Mouse (Mus musculus): ENCODE data around the gene Kctd11. TPM values are rescaled to one million over a fixed set of nuclear protein-coding genes. Genes with fewer than 3 reads are reported as not detected.

Gene Kctd11
- polyA plus RNA-seq, 1 experiment, result not detected

DNA sequence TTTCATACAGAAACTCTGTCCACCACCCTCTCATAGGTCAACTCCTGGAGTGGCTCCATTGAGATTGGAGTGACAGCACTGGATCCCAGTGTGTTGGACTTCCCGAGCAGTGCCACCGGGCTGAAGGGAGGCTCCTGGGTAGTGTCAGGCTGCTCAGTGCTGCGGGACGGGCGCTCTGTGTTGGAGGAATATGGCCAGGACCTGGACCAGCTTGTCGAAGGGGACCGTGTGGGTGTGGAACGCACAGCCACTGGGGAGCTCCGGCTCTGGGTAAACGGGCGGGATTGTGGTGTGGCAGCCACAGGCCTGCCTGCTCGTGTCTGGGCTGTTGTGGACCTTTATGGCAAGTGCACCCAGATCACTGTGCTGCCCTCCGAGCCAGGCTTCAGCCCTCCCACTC lies 21.8 kb upstream of the Kctd11 start:
- H3K4me3 ChIP-seq (ENCODE audit: insufficient read depth, low read depth, low read length), result no peak overlapping the region
- 80% methylated on average over 13 of the region's 13 CpGs for WGBS
- no peak for TF ChIP-seq POLR2A (IDR thresholded peaks at IDR 0.05; ENCODE audit: insufficient read depth, low read depth, low read length)
- no peak for TF ChIP-seq CTCF (IDR thresholded peaks at IDR 0.05; ENCODE audit: insufficient read depth, low read depth, low read length)
- H3K27ac ChIP-seq (ENCODE audit: insufficient read depth, low read depth, low read length), result no peak overlapping the region
- peaks cover 14% of the 10 kb centered on the region for H3K4me1 ChIP-seq (ENCODE audit: control insufficient read depth, insufficient read depth, low read length)

DNA sequence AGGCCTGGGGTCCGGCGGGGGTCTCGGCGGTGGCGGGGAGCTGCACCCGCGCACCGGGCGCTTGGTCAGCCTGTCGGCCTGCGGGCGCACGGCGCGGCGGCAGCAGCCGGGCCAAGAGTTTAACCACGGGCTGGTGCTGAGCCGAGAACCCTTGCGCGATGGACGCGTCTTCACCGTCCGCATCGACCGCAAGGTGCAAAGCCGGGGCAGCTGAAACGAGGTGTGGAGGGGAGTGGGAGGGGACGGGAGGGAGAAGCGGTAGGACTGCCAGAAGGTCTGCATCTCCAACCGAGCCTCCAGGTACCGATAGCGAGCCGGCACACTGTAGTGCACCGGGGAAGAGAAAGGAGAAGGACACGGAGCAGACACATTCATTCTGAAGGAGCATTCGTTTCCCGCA lies 20.8 kb upstream of the Kctd11 start:
- under 1% methylated on average over 39 of the region's 39 CpGs for WGBS
- TF ChIP-seq CTCF (IDR thresholded peaks at IDR 0.05; ENCODE audit: insufficient read depth, low read depth, low read length) (no peak), POLR2A (IDR thresholded peaks at IDR 0.05; ENCODE audit: insufficient read depth, low read depth, low read length) (no peak)
- peaks cover 14% of the 10 kb centered on the region for H3K4me1 ChIP-seq (ENCODE audit: control insufficient read depth, insufficient read depth, low read length)
- peak overlapping the region; percentile 67 for H3K4me3 ChIP-seq (ENCODE audit: insufficient read depth, low read depth, low read length)
- H3K27ac ChIP-seq (ENCODE audit: insufficient read depth, low read depth, low read length), result no peak overlapping the region

DNA sequence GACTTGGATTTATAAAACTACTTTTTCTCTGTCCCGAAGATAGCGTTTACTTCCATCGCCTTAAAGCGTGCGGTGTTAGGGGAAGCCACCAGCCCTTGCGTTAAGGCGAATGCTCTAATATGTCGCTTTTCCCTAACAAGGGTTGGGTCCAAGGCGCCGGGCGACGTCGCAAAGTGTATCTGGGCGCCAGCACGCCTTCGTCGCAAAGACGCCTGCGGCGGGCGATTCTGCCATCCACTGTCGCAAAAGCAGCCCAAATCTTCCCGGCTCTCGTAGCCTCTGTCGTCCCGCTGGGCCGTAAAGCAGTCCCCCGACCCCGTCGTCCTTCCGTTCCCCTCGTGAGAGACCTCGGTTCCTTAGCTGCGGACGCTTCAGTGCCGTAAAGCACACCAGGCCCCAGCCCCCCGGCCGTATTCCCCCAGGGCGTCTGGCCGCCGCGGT lies 20.2 kb upstream of the Kctd11 start:
- TF ChIP-seq CTCF (IDR thresholded peaks at IDR 0.05; ENCODE audit: insufficient read depth, low read depth, low read length) (no peak), POLR2A (IDR thresholded peaks at IDR 0.05; ENCODE audit: insufficient read depth, low read depth, low read length) (no peak; the same call in 1 of the 2 replicates)
- Histone ChIP-seq H3K4me3 (ENCODE audit: insufficient read depth, low read depth, low read length) (peak overlapping the region; percentile 67), H3K27ac (ENCODE audit: insufficient read depth, low read depth, low read length) (peak overlapping the region; percentile 92), H3K4me1 (ENCODE audit: control insufficient read depth, insufficient read depth, low read length) (peaks cover 14% of the 10 kb centered on the region)
- under 1% methylated on average over 42 of the region's 42 CpGs for WGBS

DNA sequence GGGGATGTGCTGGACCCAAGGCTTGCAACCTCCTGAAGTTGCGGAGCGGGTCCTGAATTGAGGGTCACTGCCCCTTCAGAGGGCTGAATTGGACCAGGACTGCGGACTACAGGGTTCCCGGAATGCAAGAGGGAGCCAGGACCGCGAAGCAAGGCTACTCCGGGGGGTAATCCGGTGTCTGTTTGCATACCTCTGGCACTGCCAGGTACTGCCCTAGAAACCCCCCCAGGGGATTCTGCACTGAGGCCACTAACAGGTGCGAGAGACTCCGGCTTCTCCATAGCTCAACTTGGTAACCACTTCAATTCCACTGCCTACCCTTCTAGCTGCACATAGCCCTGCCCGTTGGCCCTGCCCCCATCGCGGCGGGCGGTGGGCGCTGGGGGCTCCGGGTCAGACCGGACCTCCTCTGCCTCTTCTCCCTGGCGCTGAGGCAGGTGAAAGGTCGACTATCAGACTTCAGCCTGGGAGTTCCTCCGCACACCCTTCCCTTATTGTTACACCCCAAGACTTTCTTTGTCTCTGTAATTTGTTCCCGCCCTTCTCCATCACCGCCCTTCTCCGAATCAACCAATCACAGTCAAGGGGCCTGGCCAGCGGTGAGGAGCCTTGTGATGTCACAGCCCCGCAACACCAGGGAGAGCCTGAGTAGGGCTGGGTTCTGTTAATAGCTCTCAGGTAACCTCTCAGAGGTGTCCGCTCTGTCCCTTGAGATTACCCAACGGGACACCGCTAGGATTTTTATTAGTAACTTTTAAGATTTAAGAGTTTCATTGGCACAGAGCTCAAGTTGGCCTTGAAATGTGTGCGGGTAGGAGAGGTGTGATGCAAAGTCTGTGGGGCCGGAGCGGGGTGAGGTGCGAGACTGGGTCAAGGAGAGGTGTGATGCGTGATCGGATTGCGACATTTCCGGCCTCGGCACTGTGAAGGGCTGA lies 19.5 kb upstream of the Kctd11 start, which contains the start of the genes 2810408A11Rik and Neurl4:
2810408A11Rik (minus strand) TSS at position 517 of the 935 bp plus-strand sequence.
Neurl4 (plus strand) TSS at position 602 of the 935 bp plus-strand sequence.
- no peak for TF ChIP-seq CTCF (IDR thresholded peaks at IDR 0.05; ENCODE audit: insufficient read depth, low read depth, low read length)
- TF ChIP-seq POLR2A (IDR thresholded peaks at IDR 0.05; ENCODE audit: insufficient read depth, low read depth, low read length), result peak; percentile 65; the same call in 1 of the 2 replicates
- peaks cover 14% of the 10 kb centered on the region for H3K4me1 ChIP-seq (ENCODE audit: control insufficient read depth, insufficient read depth, low read length)
- under 1% methylated on average over 38 of the region's 38 CpGs for WGBS
- H3K27ac ChIP-seq (ENCODE audit: insufficient read depth, low read depth, low read length), result peak within 1 kb of the TSS; percentile 92
- H3K4me3 ChIP-seq (ENCODE audit: insufficient read depth, low read depth, low read length), result peak within 1 kb of the TSS; percentile 67

DNA sequence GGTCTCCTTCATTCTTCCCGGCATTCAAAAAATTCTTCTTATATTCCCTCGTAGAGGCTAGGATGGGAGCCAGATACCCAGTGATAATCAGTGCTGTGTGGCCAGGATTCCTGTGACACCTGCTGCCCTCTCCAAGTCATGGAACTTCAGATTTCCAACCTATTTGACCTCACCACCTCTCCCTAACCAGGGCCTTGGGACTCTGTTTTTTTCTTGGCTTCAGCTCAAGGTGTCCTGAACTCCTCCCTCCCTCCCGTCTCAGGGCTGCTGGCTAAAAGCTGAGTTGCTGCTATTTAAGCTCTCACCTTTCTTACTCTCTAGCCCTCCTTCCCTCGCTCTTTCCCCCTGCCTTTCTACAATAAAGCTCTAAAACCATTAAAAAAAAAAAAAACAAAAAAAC lies 18.7 kb upstream of the Kctd11 start:
- Histone ChIP-seq H3K4me3 (ENCODE audit: insufficient read depth, low read depth, low read length) (no peak overlapping the region), H3K4me1 (ENCODE audit: control insufficient read depth, insufficient read depth, low read length) (peaks cover 14% of the 10 kb centered on the region), H3K27ac (ENCODE audit: insufficient read depth, low read depth, low read length) (no peak overlapping the region)
- no peak for TF ChIP-seq POLR2A (IDR thresholded peaks at IDR 0.05; ENCODE audit: insufficient read depth, low read depth, low read length)
- TF ChIP-seq CTCF (IDR thresholded peaks at IDR 0.05; ENCODE audit: insufficient read depth, low read depth, low read length), result no peak
- WGBS, result 15% methylated on average over 4 of the region's 4 CpGs

DNA sequence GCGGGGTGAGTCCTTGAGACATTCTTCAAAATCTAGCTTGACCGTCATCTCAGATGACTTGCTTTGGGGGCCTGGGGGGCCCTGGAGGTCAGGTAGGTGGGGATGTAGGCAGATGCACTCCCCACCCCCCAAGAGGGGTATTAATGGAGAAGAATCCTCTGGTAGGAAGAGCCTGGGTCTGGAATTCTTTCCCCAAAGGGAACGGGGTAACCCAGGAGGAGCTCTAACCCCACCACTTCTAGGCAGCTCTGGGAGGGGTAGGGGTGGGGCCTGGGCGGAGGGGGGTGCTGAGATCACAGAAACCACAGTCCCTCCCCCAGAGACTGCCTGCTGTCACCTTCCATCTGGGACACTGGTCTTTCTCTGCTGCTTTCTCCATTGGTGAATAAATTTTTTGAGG lies 14.1 kb upstream of the Kctd11 start, which contains the start of gene Acap1:
Acap1 (minus strand) TSS at position 249 of the 400 bp plus-strand sequence.
- Histone ChIP-seq H3K4me1 (ENCODE audit: control insufficient read depth, insufficient read depth, low read length) (peaks cover 2% of the 10 kb centered on the region; the same call in 1 of the 2 replicates), H3K4me3 (ENCODE audit: insufficient read depth, low read depth, low read length) (no peak within 1 kb of the TSS; the same call in 1 of the 2 replicates), H3K27ac (ENCODE audit: insufficient read depth, low read depth, low read length) (no peak within 1 kb of the TSS)
- 88% methylated on average over 4 of the region's 4 CpGs for WGBS
- TF ChIP-seq CTCF (IDR thresholded peaks at IDR 0.05; ENCODE audit: insufficient read depth, low read depth, low read length) (no peak), POLR2A (IDR thresholded peaks at IDR 0.05; ENCODE audit: insufficient read depth, low read depth, low read length) (no peak)

DNA sequence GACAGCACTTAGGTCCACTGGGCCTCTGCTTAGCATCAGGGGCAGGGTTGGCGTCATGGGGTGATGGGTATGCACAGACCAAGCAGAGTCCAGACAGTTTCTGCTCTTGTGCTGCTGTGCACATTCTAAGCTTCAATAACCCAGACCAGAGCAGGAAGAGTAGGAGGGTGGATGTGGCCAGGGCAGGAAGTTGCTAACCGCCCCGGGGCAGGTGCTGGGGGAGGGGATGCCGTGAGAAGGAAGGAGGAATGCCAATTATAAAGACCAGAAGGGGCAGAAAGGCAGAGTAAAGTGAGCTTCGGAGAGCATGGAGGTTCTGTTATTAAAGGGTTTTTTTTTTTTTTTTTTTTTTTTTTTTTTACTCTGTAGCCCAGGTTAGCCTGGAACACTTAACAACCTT lies 13.5 kb upstream of the Kctd11 start:
- Histone ChIP-seq H3K27ac (ENCODE audit: insufficient read depth, low read depth, low read length) (no peak overlapping the region), H3K4me3 (ENCODE audit: insufficient read depth, low read depth, low read length) (no peak overlapping the region; the same call in 1 of the 2 replicates), H3K4me1 (ENCODE audit: control insufficient read depth, insufficient read depth, low read length) (no peaks in the 10 kb centered on the region)
- WGBS, result 76% methylated on average over 5 of the region's 5 CpGs
- no peak for TF ChIP-seq POLR2A (IDR thresholded peaks at IDR 0.05; ENCODE audit: insufficient read depth, low read depth, low read length)
- no peak for TF ChIP-seq CTCF (IDR thresholded peaks at IDR 0.05; ENCODE audit: insufficient read depth, low read depth, low read length)

DNA sequence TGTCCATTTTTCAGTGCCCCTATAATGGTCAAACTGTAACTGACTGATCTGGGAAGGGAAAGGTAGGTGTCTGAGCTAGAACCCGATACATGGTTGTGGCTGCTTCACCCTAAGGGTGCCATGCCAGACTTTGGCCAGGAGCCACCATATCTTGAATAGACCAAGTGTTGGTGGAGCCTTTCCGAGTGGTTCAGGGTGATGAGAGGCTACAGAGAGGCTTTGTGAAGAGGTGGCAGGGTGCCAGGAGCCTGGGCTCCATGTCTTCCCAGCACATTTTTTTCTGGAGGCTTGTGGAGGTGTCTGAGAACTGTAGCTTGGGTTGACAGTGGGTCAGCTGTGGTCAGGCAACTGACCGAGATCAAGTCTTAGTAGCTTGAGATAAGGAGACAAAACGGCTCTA lies 10.3 kb upstream of the Kctd11 start:
- 44% methylated on average over 4 of the region's 4 CpGs for WGBS
- no peak overlapping the region; the same call in 1 of the 2 replicates for H3K27ac ChIP-seq (ENCODE audit: insufficient read depth, low read depth, low read length)
- H3K4me1 ChIP-seq (ENCODE audit: control insufficient read depth, insufficient read depth, low read length), result no peaks in the 10 kb centered on the region
- H3K4me3 ChIP-seq (ENCODE audit: insufficient read depth, low read depth, low read length), result no peak overlapping the region
- TF ChIP-seq POLR2A (IDR thresholded peaks at IDR 0.05; ENCODE audit: insufficient read depth, low read depth, low read length) (no peak), CTCF (IDR thresholded peaks at IDR 0.05; ENCODE audit: insufficient read depth, low read depth, low read length) (no peak)
